Mouse (Mus musculus): ENCODE measurements around the gene Lnx2. TPM values are rescaled to one million over a fixed set of nuclear protein-coding genes. Genes with fewer than 3 reads are reported as not detected.

Gene Lnx2
- polyA plus RNA-seq, 1 experiment from 2014 or later: 15.4 TPM

DNA sequence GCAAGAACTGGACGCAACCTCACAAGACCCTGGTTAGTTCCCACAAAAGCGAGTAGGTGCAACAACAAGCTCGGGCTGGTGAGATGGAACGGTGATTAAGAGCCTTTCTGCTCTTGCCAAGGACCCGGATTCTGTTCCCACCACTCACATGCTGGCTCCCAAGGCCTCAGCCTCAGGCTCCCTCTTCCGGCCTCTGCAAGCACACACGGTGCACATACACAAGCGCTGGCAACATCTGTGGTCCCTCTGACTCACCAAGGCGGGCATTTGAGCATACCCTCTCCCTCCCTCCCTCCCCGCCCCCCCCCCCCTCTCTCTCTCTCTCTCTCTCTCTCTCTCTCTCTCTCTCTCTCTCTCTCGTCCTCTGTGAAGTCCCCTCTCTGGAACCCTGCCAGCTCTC lies 31.1 kb downstream of the Lnx2 start:
- peaks cover 50% of the 10 kb centered on the region for H3K4me1 ChIP-seq
- H3K9me3 ChIP-seq (replicated peaks): no peaks in the 10 kb centered on the region
- peaks cover 17% of the 10 kb centered on the region; the same call in 1 of the 2 replicates for H3K36me3 ChIP-seq
- 57% methylated on average over 10 of the region's 11 CpGs for WGBS
- H3K4me3 ChIP-seq (replicated peaks): no peak overlapping the region
- H3K4me2 ChIP-seq: no peak overlapping the region
- H3K27me3 ChIP-seq: no peaks in the 10 kb centered on the region
- H3K9ac ChIP-seq: no peak overlapping the region
- no peak for ATAC-seq (replicated peaks; ENCODE audit: low FRiP score)
- no peak overlapping the region for H3K27ac ChIP-seq

- H3K9me3 ChIP-seq (replicated peaks): no peaks in the 10 kb centered on the region
- H3K27me3 ChIP-seq: no peaks in the 10 kb centered on the region
- peaks cover 20% of the 10 kb centered on the region; the same call in 1 of the 2 replicates for H3K36me3 ChIP-seq
- H3K27ac ChIP-seq: peak overlapping the region; percentile 66
- peak; percentile 67 for ATAC-seq (replicated peaks; ENCODE audit: low FRiP score)
- peak overlapping the region; percentile 33 for H3K4me2 ChIP-seq
- WGBS: 28% methylated on average over 15 of the region's 15 CpGs
- H3K4me3 ChIP-seq (replicated peaks): no peak overlapping the region
- H3K4me1 ChIP-seq: peaks cover 49% of the 10 kb centered on the region
- H3K9ac ChIP-seq: no peak overlapping the region
Measured at GRCm38 (mm10) chr5:147043240-147043844, 33.0 kb downstream of the Lnx2 start.

GRCm38 (mm10) chr5:147041965-147042937 lies 34.1 kb downstream of the Lnx2 start:
- H3K4me1 ChIP-seq: peaks cover 60% of the 10 kb centered on the region
- 59% methylated on average over 40 of the region's 40 CpGs for WGBS
- H3K4me3 ChIP-seq (replicated peaks): no peak overlapping the region
- H3K36me3 ChIP-seq: peaks cover 20% of the 10 kb centered on the region; the same call in 1 of the 2 replicates
- ATAC-seq (replicated peaks; ENCODE audit: low FRiP score): no peak
- no peak overlapping the region for H3K27ac ChIP-seq
- no peaks in the 10 kb centered on the region for H3K27me3 ChIP-seq
- no peak overlapping the region for H3K4me2 ChIP-seq
- no peaks in the 10 kb centered on the region for H3K9me3 ChIP-seq (replicated peaks)
- H3K9ac ChIP-seq: no peak overlapping the region

DNA sequence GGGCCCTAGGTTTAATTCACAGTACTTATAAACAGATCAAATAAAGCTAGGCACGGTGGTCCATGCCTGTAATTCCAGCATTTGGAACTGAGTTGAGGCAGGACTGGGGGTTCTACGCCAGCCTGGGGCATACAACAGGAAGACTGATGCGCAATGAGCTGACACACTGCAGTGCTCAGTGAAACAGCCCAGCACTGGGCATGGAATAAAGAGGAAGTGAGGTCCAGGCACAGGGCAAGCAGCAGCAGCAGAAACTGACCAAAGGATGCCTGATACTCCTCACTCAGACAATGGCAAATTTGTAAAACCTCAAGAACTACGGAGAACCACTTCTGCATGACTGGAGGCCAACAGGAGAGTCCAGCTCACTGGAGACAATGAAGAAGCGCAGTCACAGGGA lies 37.0 kb downstream of the Lnx2 start:
- no peak overlapping the region for H3K4me2 ChIP-seq
- peaks cover 56% of the 10 kb centered on the region for H3K4me1 ChIP-seq
- no peak for ATAC-seq (replicated peaks; ENCODE audit: low FRiP score)
- H3K27me3 ChIP-seq: no peaks in the 10 kb centered on the region
- no peak overlapping the region for H3K27ac ChIP-seq
- no peak overlapping the region for H3K4me3 ChIP-seq (replicated peaks)
- H3K9me3 ChIP-seq (replicated peaks): no peaks in the 10 kb centered on the region
- peaks cover 20% of the 10 kb centered on the region; the same call in 1 of the 2 replicates for H3K36me3 ChIP-seq
- no peak overlapping the region for H3K9ac ChIP-seq
- WGBS: 77% methylated on average over 5 of the region's 5 CpGs

- WGBS: 40% methylated on average over 3 of the region's 3 CpGs
- ATAC-seq (replicated peaks; ENCODE audit: low FRiP score): no peak
- Histone ChIP-seq H3K4me3 (replicated peaks) (no peak overlapping the region), H3K27me3 (no peaks in the 10 kb centered on the region), H3K36me3 (peaks cover 25% of the 10 kb centered on the region; the same call in 1 of the 2 replicates), H3K27ac (no peak overlapping the region), H3K9ac (no peak overlapping the region), H3K4me2 (no peak overlapping the region), H3K4me1 (peaks cover 55% of the 10 kb centered on the region), H3K9me3 (replicated peaks) (no peaks in the 10 kb centered on the region)
Measured at GRCm38 (mm10) chr5:147037601-147038000, 38.8 kb downstream of the Lnx2 start.

DNA sequence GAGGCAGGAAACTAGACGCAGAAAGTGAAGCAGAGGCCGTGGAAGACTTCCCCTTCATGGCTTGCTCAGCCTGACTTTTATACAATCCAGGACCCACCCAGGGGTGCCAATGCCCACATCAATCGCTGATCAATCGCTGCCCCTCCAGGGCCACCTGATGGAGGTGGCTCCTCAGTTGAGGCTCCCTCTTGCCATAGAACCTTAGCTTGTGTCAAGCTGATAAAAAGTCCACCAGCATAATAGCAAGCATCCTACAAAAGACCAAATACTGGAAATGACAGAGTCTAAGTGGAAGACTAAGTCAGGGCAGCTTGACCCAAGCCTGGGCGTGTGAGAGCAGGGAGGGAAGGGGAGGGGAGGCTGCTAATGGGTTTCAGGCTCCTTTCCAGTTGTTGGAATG lies 39.7 kb downstream of the Lnx2 start:
- Histone ChIP-seq H3K4me3 (replicated peaks) (no peak overlapping the region), H3K9ac (no peak overlapping the region), H3K27me3 (no peaks in the 10 kb centered on the region), H3K4me2 (no peak overlapping the region), H3K27ac (peak overlapping the region; percentile 66), H3K9me3 (replicated peaks) (no peaks in the 10 kb centered on the region), H3K4me1 (peaks cover 49% of the 10 kb centered on the region), H3K36me3 (peaks cover 27% of the 10 kb centered on the region)
- no peak for ATAC-seq (replicated peaks; ENCODE audit: low FRiP score)
- 72% methylated on average over 5 of the region's 5 CpGs for WGBS

GRCm38 (mm10) chr5:147036028-147036427 lies 40.4 kb downstream of the Lnx2 start:
- Histone ChIP-seq H3K9me3 (replicated peaks) (no peaks in the 10 kb centered on the region), H3K4me2 (no peak overlapping the region), H3K27me3 (no peaks in the 10 kb centered on the region), H3K4me1 (peaks cover 53% of the 10 kb centered on the region), H3K27ac (peak overlapping the region; percentile 66), H3K4me3 (replicated peaks) (no peak overlapping the region), H3K9ac (no peak overlapping the region), H3K36me3 (peaks cover 24% of the 10 kb centered on the region)
- 67% methylated on average over 10 of the region's 10 CpGs for WGBS
- no peak; the same call in 1 of the 2 replicates for ATAC-seq (replicated peaks; ENCODE audit: low FRiP score)

- WGBS: 79% methylated on average over 6 of the region's 6 CpGs
- H3K4me2 ChIP-seq: no peak overlapping the region
- H3K4me1 ChIP-seq: peaks cover 53% of the 10 kb centered on the region
- H3K9me3 ChIP-seq (replicated peaks): no peaks in the 10 kb centered on the region
- no peak for ATAC-seq (replicated peaks; ENCODE audit: low FRiP score)
- no peak overlapping the region for H3K4me3 ChIP-seq (replicated peaks)
- peaks cover 24% of the 10 kb centered on the region for H3K36me3 ChIP-seq
- H3K9ac ChIP-seq: no peak overlapping the region
- H3K27me3 ChIP-seq: no peaks in the 10 kb centered on the region
- H3K27ac ChIP-seq: no peak overlapping the region
Measured at GRCm38 (mm10) chr5:147035301-147035700, 41.1 kb downstream of the Lnx2 start.

DNA sequence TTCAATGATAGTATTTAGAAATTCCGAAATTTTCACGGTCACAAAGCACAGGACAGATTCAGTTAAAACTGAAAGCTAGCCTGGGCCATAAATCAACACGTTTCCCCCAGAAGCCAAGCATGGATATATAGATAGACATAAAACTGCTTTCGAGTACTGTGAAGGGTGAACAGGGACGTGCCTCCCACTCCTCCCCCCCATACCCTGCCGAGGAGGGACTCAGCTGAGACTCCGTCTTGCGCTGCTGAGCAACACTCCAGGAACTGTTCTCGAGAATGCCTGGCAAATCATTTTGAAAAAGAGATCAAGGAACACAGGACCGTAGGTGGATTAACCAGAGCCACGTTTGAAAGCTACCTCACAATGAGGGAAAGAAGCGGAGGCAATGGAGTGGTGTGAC lies 42.1 kb downstream of the Lnx2 start:
- Histone ChIP-seq H3K36me3 (peaks cover 25% of the 10 kb centered on the region), H3K4me2 (no peak overlapping the region)
- 27% methylated on average over 12 of the region's 12 CpGs for WGBS

GRCm38 (mm10) chr5:147033155-147033554 lies 43.2 kb downstream of the Lnx2 start:
- H3K27me3 ChIP-seq: no peaks in the 10 kb centered on the region
- no peak for ATAC-seq (replicated peaks; ENCODE audit: low FRiP score)
- no peaks in the 10 kb centered on the region for H3K9me3 ChIP-seq (replicated peaks)
- H3K9ac ChIP-seq: no peak overlapping the region
- H3K4me3 ChIP-seq (replicated peaks): no peak overlapping the region
- WGBS: 60% methylated on average over 13 of the region's 13 CpGs
- H3K36me3 ChIP-seq: peaks cover 36% of the 10 kb centered on the region
- H3K27ac ChIP-seq: no peak overlapping the region
- H3K4me1 ChIP-seq: peaks cover 44% of the 10 kb centered on the region
- no peak overlapping the region for H3K4me2 ChIP-seq

More for the DNA sequence above, 42.1 kb downstream of the Lnx2 start:
- Histone ChIP-seq H3K27me3 (no peaks in the 10 kb centered on the region), H3K4me3 (replicated peaks) (no peak overlapping the region), H3K9ac (no peak overlapping the region), H3K4me1 (peaks cover 53% of the 10 kb centered on the region), H3K27ac (no peak overlapping the region), H3K9me3 (replicated peaks) (no peaks in the 10 kb centered on the region)
- ATAC-seq (replicated peaks; ENCODE audit: low FRiP score): 0 out of 2 replicates have a peak, but pooled peaks have one; percentile 43

GRCm38 (mm10) chr5:147031281-147031680 lies 45.1 kb downstream of the Lnx2 start:
- Histone ChIP-seq H3K4me2 (no peak overlapping the region), H3K4me3 (replicated peaks) (no peak overlapping the region), H3K9me3 (replicated peaks) (no peaks in the 10 kb centered on the region), H3K27me3 (no peaks in the 10 kb centered on the region), H3K4me1 (peaks cover 32% of the 10 kb centered on the region), H3K9ac (no peak overlapping the region), H3K27ac (no peak overlapping the region), H3K36me3 (peaks cover 54% of the 10 kb centered on the region)
- no peak for ATAC-seq (replicated peaks; ENCODE audit: low FRiP score)
- 72% methylated on average over 14 of the region's 14 CpGs for WGBS
